ENCODE assay signal across 29 mouse cellular contexts in the genomic region with DNA sequence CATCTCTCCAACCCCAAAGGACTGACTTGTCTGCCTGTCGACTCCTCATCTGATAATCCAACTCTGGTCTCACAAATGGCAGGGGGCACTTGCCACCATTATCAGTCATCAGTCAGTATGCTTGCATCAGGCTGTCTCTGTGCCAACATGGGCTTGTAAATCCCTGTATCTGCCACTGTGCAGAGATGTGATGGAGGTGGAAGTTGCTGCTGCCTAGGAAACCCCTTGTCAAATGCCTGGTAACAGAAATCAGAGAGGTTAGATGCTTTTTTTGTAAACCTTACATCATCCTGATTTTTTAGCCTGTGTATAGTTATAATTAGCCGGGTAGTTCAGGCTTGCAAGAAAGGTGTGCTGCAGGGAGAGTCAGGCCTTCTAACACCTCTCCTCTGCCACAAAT.
DNase-seq lines count a peak whose midpoint lies in the region; ATAC-seq and TF ChIP-seq lines count a peak whose summit lies in the region.
"Had no signal": no experiment of that assay in that cellular context is flagged by ENCODE, and none has a peak within 500 bp of the region (broad histone marks: within the 10 kb centered on the region; RNA-seq: fewer than 3 reads in every experiment).

No protein-coding gene starts in this region.

- H3K4me3 ChIP-seq in forebrain, postnatal 0 days (ENCODE audit: low read depth, low read length) = no peak overlapping the region
- H3K4me3 ChIP-seq in forebrain, embryonic 16.5 days (replicated peaks; ENCODE audit: low read length) = no peak overlapping the region
- H3K4me3 ChIP-seq in layer of hippocampus, adult 2 months = no peak overlapping the region
- H3K4me3 ChIP-seq in left cerebral cortex, adult 2 months = no peak overlapping the region
- H3K4me3 ChIP-seq: embryonic facial prominence, embryonic 13.5 days; embryonic facial prominence, embryonic 15.5 days; erythroblast, embryonic 14.5 days; forebrain, embryonic 10.5 days; forebrain, embryonic 12.5 days had no signal

- no peak overlapping the region for H3K27ac ChIP-seq in forebrain, postnatal 0 days (ENCODE audit: low read depth, low read length)
- no peak overlapping the region for H3K27ac ChIP-seq in forebrain, embryonic 16.5 days (ENCODE audit: low read length)
- peak overlapping the region; percentile 92 for H3K27ac ChIP-seq in layer of hippocampus, adult 2 months
- peak overlapping the region; percentile 63 for H3K27ac ChIP-seq in left cerebral cortex, adult 2 months
- H3K27ac ChIP-seq: embryonic facial prominence, embryonic 13.5 days; embryonic facial prominence, embryonic 15.5 days; forebrain, embryonic 10.5 days; forebrain, embryonic 12.5 days had no signal

- 77% methylated on average over 2 of the region's 2 CpGs for WGBS in forebrain, postnatal 0 days
- WGBS in forebrain, embryonic 16.5 days = 93% methylated on average over 2 of the region's 2 CpGs

- ATAC-seq in forebrain, postnatal 0 days = peak; percentile 72
- no peak for ATAC-seq in forebrain, embryonic 16.5 days
- ATAC-seq: activated CD4-positive, CD25-positive, alpha-beta regulatory T cell, adult 4 months; CD4-positive, CD25-positive, alpha-beta regulatory T cell, adult 4 months; forebrain, embryonic 14.5 days; Patski had no signal

- H3K27me3 ChIP-seq in forebrain, postnatal 0 days (ENCODE audit: insufficient read depth, low read length) = no peaks in the 10 kb centered on the region
- no peaks in the 10 kb centered on the region for H3K27me3 ChIP-seq in forebrain, embryonic 16.5 days (replicated peaks; ENCODE audit: control insufficient read depth, insufficient read depth, low read length)
- H3K27me3 ChIP-seq: CH12.LX; embryonic facial prominence, embryonic 13.5 days; embryonic facial prominence, embryonic 15.5 days; forebrain, embryonic 12.5 days; Patski had no signal

- no peak for DNase-seq in forebrain, postnatal 0 days
- DNase-seq in layer of hippocampus, adult 2 months (ENCODE audit: low spot score in 2 of 2) = no peak
- no peak for DNase-seq in layer of hippocampus, postnatal 36 days
- no peak for DNase-seq in left cerebral cortex, adult 2 months (ENCODE audit: extremely low spot score in 1 of 2, low spot score in 2 of 2)
- no peak for DNase-seq in left cerebral cortex, adult 11 months (ENCODE audit: low spot score)
- DNase-seq in frontal cortex, postnatal 36 days (ENCODE audit: low spot score in 2 of 2) = no peak
- DNase-seq: adrenal gland, adult 8-10 months; adrenal gland, postnatal 14 days; adrenal gland, postnatal 36 days; B cell, adult 2 months; cerebellum, adult 11 months; cerebellum, adult 18-20 months; cerebellum, adult 8-10 months; cerebellum, adult 9-11 months; cerebellum, postnatal 14 days; cerebellum, postnatal 36 days; embryo, embryonic 11 days had no signal

- H3K9me3 ChIP-seq in forebrain, postnatal 0 days (ENCODE audit: low read length) = no peaks in the 10 kb centered on the region
- peaks cover 4% of the 10 kb centered on the region for H3K9me3 ChIP-seq in forebrain, embryonic 16.5 days (ENCODE audit: control insufficient read depth, low read length)
- H3K9me3 ChIP-seq: embryonic facial prominence, embryonic 13.5 days; embryonic facial prominence, embryonic 15.5 days; forebrain, embryonic 12.5 days had no signal

- intact Hi-C loops in left cerebral cortex, adult 2 months (cut with DNase I) = loop anchor here (5.0 kb wide), 3 partner anchors 40 to 90 kb away; no protein-coding TSS in a partner anchor

- H3K36me3 ChIP-seq in forebrain, postnatal 0 days (ENCODE audit: insufficient read depth) = no peaks in the 10 kb centered on the region
- H3K36me3 ChIP-seq in forebrain, embryonic 16.5 days (ENCODE audit: control insufficient read depth, insufficient read depth) = no peaks in the 10 kb centered on the region
- H3K36me3 ChIP-seq: embryonic facial prominence, embryonic 13.5 days; embryonic facial prominence, embryonic 15.5 days; forebrain, embryonic 10.5 days; forebrain, embryonic 12.5 days; G1E had no signal

- H3K9ac ChIP-seq in forebrain, postnatal 0 days = no peak overlapping the region
- H3K9ac ChIP-seq in forebrain, embryonic 16.5 days (replicated peaks; ENCODE audit: low read depth, low read length) = no peak overlapping the region
- H3K9ac ChIP-seq: embryonic facial prominence, embryonic 13.5 days; embryonic facial prominence, embryonic 15.5 days; forebrain, embryonic 12.5 days had no signal

- TF ChIP-seq CTCF in forebrain, postnatal 0 days (IDR thresholded peaks at IDR 0.05; ENCODE audit: low read depth) = no peak
- 0 out of 2 replicates have a peak, but pooled peaks have one; percentile 3 for TF ChIP-seq CTCF in layer of hippocampus, adult 2 months (conservative IDR thresholded peaks at IDR 0.05)
- TF ChIP-seq CTCF in left cerebral cortex, adult 2 months (IDR thresholded peaks at IDR 0.05) = no peak

- peaks cover 7% of the 10 kb centered on the region for H3K4me1 ChIP-seq in forebrain, postnatal 0 days (ENCODE audit: insufficient read depth)
- H3K4me1 ChIP-seq in forebrain, embryonic 16.5 days (replicated peaks; ENCODE audit: control insufficient read depth, insufficient read depth, low read length) = peaks cover 6% of the 10 kb centered on the region
- H3K4me1 ChIP-seq: embryonic facial prominence, embryonic 15.5 days had no signal

- H3K4me2 ChIP-seq in forebrain, postnatal 0 days (ENCODE audit: low read depth) = no peak overlapping the region
- no peak overlapping the region for H3K4me2 ChIP-seq in forebrain, embryonic 16.5 days (ENCODE audit: low read length)
- H3K4me2 ChIP-seq: forebrain, embryonic 12.5 days had no signal

Comparison
In these comparisons a context has a peak if more than half of its experiments do, and no peak if none do; other contexts are left out.
1. H3K27ac ChIP-seq: peak in layer of hippocampus, adult 2 months (single experiment) and left cerebral cortex, adult 2 months (single experiment); none in forebrain, postnatal 0 days (single experiment) and forebrain, embryonic 16.5 days (single experiment).